Mouse (Mus musculus): ENCODE results near the gene Timmdc1. TPM values are rescaled to one million over a fixed set of nuclear protein-coding genes. Genes with fewer than 3 reads are reported as not detected.

Gene Timmdc1
- 10 to 100 TPM; 30.5 to 32.9 TPM for total RNA-seq (2021)
- long read RNA-seq, transcript Timmdc1-201 (7 exons, 1,573 nt): major isoform, 7 of 7 reads
- long read RNA-seq, partial matches to known transcripts: 0 of 7 reads
- long read RNA-seq, other reads (novel, unspliced or antisense): 0 of 7 reads

- peak; percentile 94 to 96 for DNase-seq (ENCODE audit: low spot score in 2 of 2)
Measured at GRCm38 (mm10) chr16:38522129-38523084, at the start of gene Timmdc1. Gene Timmdc1 (minus strand): TSS chr16:38522663.

DNA sequence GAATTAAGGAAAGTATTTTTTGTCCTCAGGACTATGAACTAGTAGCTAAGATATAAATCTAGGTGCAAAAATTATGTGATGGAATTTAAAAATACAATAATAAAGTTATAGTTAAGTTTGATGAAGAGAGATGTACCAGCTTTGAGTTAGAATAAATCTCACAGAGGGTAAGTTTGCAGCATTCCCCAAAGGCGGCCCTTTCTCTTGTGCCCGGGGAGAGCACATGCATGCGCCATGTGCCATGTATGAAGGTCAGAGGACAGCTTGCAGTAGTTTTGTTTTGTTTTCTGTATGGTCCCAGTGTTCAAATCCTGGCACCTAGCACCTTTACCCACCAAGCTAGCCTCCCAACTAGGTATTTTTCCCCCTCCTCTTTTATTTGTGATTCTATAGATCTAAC, 49.0 kb upstream of the Timmdc1 start:
- no peak for DNase-seq (ENCODE audit: low spot score in 2 of 2)

- no peak for DNase-seq (ENCODE audit: low spot score in 2 of 2)
Measured at GRCm38 (mm10) chr16:38568192-38568591, 45.7 kb upstream of the Timmdc1 start.

DNA sequence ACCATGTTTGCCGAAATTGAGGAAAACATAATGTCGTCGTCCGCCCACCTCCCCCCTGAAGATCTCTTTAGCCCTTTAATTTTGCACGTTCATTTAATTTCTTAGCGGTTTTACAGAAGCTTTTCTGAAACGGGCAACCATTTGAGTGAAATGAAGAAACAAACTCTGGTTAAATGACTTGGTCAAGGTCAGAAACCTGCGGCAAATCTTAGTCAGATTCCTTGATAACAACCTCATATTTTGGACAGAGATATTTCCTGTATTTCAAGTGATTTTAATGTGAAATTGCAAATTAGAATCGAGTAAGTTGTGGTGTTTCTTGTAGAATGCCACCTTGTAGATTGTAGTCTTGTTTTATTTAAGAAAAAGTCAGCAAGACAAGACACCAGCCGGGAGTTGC, 41.1 kb upstream of the Timmdc1 start:
- no peak for DNase-seq (ENCODE audit: low spot score in 2 of 2)

GRCm38 (mm10) chr16:38562968-38563327, 40.5 kb upstream of the Timmdc1 start:
- no peak for DNase-seq (ENCODE audit: low spot score in 2 of 2)

- peak; percentile 96 to 97 for DNase-seq (ENCODE audit: low spot score in 2 of 2)
Measured at GRCm38 (mm10) chr16:38562131-38562967, 39.9 kb upstream of the Timmdc1 start.

DNA sequence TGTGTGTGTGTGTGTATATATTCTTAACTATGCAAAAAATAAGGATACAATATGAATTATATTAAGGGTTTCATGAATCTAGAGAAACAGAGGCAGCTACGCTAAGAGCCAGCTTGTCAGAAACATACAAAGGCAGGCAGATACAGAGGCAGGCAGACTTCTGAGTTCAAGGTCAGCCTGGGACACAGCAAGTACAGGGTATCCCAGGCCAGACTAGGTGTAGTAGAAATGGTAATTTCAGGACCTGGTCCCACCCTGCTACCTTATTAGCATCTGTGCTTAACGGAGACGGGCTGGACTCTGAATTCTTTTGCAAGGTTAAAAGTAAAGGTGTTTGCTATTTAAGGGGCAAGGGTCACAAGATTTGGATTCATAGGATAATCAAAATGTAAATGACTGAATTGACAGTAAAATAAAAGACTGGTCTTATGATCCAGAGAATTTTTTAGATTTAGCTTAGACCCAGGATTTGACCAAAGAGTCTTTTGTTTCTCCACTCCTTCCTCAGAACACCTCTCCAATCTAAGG, 35.8 kb upstream of the Timmdc1 start, which contains the start of gene Tmem39a:
Tmem39a (plus strand) TSS at position 478 of the 528 bp plus-strand sequence.
- DNase-seq (ENCODE audit: low spot score in 2 of 2): no peak

GRCm38 (mm10) chr16:38555988-38556387, 33.5 kb upstream of the Timmdc1 start:
- no peak for DNase-seq (ENCODE audit: low spot score in 2 of 2)

DNA sequence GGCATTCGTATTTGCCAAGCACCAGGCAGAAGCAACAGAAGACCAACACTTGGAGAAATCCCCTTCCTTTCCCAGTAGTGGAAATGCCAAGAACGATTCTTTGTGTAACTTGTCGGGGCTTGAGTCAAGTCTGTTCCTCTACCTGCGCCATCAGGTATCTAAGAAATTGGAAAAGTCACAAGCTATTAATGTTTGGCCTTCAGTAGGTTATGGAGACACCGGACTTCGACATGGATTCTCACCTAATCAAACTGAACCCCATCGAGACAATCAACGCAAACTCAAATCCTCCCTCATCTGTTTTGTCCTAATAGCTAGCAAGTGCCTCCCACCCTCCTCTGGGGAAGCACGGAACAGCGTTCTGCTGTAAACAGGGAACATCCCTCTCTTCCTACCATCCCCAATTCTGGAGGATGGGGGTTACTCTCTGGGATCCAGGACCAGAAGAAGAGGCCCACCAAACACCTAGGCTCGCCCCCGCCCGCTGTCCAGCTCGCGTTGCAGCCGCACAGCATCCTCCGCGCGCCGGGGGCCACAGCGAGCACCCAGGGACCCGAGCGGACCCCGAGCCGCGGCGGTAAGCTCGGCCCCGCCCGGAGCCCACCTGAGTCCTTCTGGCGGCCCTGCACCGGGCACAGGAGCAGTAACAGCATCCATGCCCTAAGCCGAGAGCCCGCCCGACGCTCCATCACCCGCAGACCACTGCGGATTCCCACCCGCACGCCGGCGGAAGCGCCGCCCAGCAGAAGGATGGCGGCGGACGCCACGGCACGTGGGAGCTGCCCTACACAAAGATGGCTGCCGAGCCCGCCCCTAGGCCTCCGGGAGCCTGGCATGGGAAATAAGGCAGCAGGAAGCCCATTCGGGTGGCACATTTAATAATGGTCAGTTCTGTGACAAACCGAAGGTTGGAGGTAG, 27.3 kb upstream of the Timmdc1 start, which contains the start of gene Poglut1:
Poglut1 (minus strand) TSS at position 780 of the 918 bp plus-strand sequence.
- peak; percentile 82 to 87 for DNase-seq (ENCODE audit: low spot score in 2 of 2)

- DNase-seq (ENCODE audit: low spot score in 2 of 2): no peak
Measured at GRCm38 (mm10) chr16:38548000-38548399, 25.5 kb upstream of the Timmdc1 start.

DNA sequence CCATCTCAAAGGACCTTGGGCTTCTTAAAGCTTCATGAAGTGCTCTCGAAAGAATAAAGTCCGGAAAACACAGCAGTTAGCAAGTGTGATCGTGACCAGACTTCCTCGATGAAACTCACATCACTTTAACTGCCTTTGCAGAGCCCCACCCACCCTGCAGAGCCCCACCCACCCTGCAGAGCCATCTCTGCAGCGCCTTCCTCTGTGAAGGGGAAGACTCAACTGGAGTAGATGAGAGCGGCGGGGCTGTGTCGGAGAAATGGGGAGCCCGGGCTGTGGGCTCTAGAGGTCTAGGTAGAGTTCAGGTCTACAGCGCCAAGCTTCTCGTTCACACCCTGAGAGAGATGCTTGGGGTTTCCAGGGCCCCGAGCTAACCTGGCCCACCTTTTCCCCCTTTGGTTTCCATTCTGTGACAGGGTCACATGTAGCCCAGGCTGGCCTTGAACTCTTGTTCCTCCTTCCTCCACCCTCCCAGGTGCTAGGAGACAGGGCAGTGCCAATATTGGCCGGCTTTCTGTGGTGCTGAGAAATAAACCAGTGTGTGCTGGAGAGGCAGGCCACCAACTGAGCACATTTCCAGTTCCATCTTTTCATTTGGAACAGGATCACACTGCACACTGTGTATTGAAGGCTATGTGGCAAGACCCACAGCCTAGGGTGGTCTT, 16.4 kb upstream of the Timmdc1 start:
- DNase-seq (ENCODE audit: low spot score in 2 of 2): no peak

- DNase-seq (ENCODE audit: low spot score in 2 of 2): peak; percentile 81 to 85
Measured at GRCm38 (mm10) chr16:38536544-38537146, 14.2 kb upstream of the Timmdc1 start.

DNA sequence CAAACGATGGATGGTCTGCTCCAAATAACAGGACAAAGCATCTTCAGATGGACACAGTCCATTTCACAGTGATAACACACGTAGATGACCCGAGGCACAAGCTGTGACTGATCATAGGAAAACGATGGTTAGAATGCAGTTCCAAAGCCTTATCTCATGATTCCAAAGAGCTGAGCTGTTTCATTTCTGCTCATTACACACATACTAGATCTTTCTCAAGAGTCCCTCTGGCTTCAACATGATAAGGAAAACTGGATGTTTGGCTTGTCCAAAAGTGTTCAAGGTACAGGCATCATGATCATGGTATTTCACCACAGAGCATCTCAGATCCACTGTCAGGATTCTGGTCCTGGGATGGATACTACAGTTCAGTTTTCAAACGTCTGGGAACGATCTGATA, 3.8 kb upstream of the Timmdc1 start:
- DNase-seq (ENCODE audit: low spot score in 2 of 2): no peak

- no peak for DNase-seq (ENCODE audit: low spot score in 2 of 2)
Measured at GRCm38 (mm10) chr16:38521211-38521987, 1.1 kb downstream of the Timmdc1 start.

DNA sequence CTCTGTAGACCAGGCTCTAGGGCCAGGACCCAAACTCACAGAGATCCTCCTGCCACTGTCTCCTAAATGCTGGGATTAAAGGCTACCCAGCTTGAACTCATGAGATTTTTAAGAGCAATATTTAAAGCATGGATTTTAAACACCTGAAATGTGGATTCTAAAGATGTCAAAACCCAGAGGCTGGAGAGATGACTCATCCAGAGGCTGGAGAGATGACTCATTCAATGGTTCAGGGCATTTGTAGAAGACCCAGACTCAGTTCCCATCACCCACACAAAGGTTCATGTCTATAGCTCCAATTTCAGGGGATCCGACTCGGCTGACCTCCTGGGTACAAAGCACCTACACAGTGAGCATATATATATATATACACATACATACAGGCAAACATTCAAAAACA, 3.3 kb downstream of the Timmdc1 start:
- DNase-seq (ENCODE audit: low spot score in 2 of 2): no peak

GRCm38 (mm10) chr16:38510846-38511245, 11.6 kb downstream of the Timmdc1 start:
- DNase-seq (ENCODE audit: low spot score in 2 of 2): no peak

DNA sequence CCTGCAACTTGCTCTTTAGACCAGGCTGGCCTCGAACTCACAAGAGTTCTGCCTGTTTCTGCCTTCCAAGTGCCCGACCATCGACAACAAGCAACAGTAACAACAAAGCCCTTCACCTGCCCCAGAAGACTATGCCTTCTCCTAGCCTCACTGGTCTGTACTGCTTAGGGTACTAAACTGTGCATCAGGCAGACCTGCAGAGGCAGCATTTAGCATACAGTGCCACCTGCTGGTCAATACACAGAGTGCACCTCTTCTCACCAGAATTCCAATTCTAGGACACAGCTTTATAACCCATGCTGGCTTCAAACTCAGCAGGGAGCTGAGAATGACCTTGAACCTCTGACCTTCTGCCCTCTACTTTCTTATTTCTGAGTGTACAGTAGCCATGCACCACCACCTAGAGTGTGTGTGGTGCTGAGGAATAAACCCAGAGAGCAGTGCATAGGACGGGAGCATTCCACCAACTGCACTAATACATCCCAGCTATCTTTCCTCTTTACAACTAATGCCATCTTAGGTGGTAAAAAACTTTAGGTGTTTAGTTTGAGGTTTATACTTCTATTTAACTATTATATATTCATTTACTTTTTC, 16.3 kb downstream of the Timmdc1 start:
- peak; percentile 68 to 77 for DNase-seq (ENCODE audit: low spot score in 2 of 2)

DNA sequence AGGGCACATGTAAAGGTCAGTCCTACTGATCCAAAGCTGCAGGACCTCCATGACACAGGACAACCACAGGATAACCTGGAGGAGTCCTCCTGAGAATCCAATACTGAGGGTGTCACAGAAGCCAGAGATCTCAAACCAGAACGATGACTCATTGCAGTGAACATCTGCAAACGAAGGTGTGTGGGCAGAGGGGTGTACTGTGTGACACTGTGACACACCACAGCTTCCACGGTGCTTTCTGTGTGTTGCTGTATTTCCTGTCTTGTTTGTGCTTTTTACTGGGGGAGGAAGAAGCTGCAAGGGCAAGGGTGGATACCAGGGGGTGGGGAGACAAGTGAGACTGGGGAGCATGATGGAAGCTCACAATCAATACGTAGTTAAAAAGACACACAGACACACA, 18.9 kb downstream of the Timmdc1 start:
- no peak for DNase-seq (ENCODE audit: low spot score in 2 of 2)
